Mouse (Mus musculus): Measurements from ENCODE around the gene Fbxl18. TPM values are rescaled to one million over a fixed set of nuclear protein-coding genes. Genes with fewer than 3 reads are reported as not detected.
A peak's percentile ranks its signal among the peaks of the same experiment; 100 is the strongest.
"Not testable (repeated sequence)": the region's sequence is repeated elsewhere in the genome, so short reads cannot be mapped to it uniquely, and the experiment has no call there.

Fbxl18 gene
- polyA plus RNA-seq, 2 experiments: 10.2 to 12.5 TPM

DNA sequence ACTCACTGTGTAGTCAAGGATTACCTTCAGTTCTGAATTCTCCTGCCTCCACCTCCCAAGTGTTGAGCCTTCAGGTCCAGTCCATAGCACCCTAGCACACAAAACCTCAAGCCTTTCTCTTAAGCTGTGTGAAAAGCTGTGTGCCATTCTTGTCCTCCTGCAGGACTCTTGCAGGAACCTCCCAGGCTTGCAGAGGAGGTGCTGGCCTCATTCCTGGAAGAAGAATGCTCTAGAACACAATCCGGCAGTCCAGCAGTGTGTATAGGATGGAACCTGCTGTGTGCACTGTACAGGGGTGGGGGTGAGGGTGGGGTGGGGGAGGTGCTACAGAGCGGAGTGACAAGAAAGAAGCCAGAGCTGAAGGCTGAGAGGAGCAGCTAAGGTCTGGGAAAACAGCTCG lies 47.1 kb downstream of the Fbxl18 start:
- TF ChIP-seq POLR2A (IDR thresholded peaks at IDR 0.05; ENCODE audit: borderline replicate concordance, extremely low read depth, insufficient read depth, insufficient read length): no peak
- Histone ChIP-seq H3K9me3 (ENCODE audit: control insufficient read depth, low read length) (no peaks in the 10 kb centered on the region), H3K27me3 (ENCODE audit: control insufficient read depth, insufficient read depth, low read length) (no peaks in the 10 kb centered on the region), H3K4me1 (ENCODE audit: control insufficient read depth, insufficient read depth, low read length) (no peaks in the 10 kb centered on the region), H3K9ac (ENCODE audit: low read depth, low read length, severe bottlenecking) (no peak overlapping the region), H3K4me2 (replicated peaks; ENCODE audit: low read depth, low read length, severe bottlenecking) (no peak overlapping the region), H3K27ac (replicated peaks; ENCODE audit: low read depth, low read length) (no peak overlapping the region), H3K4me3 (replicated peaks; ENCODE audit: low read length) (no peak overlapping the region), H3K36me3 (ENCODE audit: control insufficient read depth, insufficient read depth, low read length) (no peaks in the 10 kb centered on the region)
- WGBS: 58% methylated on average over 3 of the region's 3 CpGs
- DNase-seq (ENCODE audit: low spot score): no peak
- ATAC-seq (ENCODE audit: low FRiP score, low read depth): no peak

DNA sequence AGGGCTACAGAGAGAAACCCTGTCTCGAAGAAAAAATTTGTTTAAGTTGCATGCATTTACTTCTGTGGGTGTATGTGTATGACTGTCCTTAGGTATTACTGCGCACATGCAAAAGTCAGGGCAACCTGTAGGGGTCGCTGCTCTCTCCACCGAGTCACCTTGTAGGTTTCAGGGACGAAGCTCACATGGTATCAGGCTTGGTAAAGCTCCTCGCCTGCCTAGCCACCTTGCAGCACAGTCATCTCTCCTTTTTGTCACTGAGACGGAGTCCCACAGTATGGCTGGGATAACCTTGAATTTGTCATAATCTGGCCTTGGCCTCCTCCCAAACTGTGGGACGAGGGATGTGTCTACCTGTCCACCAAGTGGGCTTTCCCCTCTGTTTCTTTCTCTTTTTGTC lies 50.8 kb downstream of the Fbxl18 start:
- 54% methylated on average over 8 of the region's 8 CpGs for WGBS

DNA sequence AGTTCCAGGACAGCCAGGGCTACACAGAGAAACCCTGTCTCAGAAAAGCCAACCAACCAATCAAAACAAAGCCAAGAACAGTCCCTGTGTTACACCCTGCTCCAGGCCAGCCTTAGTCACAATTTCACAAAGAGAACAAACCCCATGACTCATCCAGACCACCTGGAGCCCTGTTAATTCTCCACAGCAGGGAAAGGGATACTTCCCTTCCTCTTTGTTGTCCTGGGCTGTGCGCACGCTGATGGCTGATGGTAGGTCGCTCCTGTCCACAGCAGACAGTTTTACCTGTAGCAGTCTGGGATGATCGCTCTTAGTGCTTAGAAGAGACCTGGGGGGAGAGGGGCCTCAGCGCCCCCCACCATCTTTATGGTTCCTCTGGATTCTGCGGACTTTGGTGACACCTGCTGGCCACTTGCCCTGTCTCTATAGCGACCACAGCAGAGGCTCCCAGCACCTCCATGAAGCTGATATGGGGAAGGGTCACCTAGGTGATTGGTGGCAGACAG lies 53.0 kb downstream of the Fbxl18 start:
- no peak; the same call in 1 of the 2 replicates for ATAC-seq (ENCODE audit: low FRiP score, low read depth)
- no peak for DNase-seq (ENCODE audit: low spot score)
- no peak overlapping the region for H3K27ac ChIP-seq (replicated peaks; ENCODE audit: low read depth, low read length)

More for the DNA sequence above, 50.8 kb downstream of the Fbxl18 start:
- TF ChIP-seq POLR2A (IDR thresholded peaks at IDR 0.05; ENCODE audit: borderline replicate concordance, extremely low read depth, insufficient read depth, insufficient read length): no peak
- no peak for DNase-seq (ENCODE audit: low spot score)
- Histone ChIP-seq H3K9me3 (ENCODE audit: control insufficient read depth, low read length) (no peaks in the 10 kb centered on the region), H3K4me2 (replicated peaks; ENCODE audit: low read depth, low read length, severe bottlenecking) (no peak overlapping the region), H3K9ac (ENCODE audit: low read depth, low read length, severe bottlenecking) (no peak overlapping the region), H3K4me1 (ENCODE audit: control insufficient read depth, insufficient read depth, low read length) (no peaks in the 10 kb centered on the region), H3K27me3 (ENCODE audit: control insufficient read depth, insufficient read depth, low read length) (no peaks in the 10 kb centered on the region), H3K27ac (replicated peaks; ENCODE audit: low read depth, low read length) (no peak overlapping the region), H3K4me3 (replicated peaks; ENCODE audit: low read length) (no peak overlapping the region), H3K36me3 (ENCODE audit: control insufficient read depth, insufficient read depth, low read length) (no peaks in the 10 kb centered on the region)
- ATAC-seq (ENCODE audit: low FRiP score, low read depth): no peak

DNA sequence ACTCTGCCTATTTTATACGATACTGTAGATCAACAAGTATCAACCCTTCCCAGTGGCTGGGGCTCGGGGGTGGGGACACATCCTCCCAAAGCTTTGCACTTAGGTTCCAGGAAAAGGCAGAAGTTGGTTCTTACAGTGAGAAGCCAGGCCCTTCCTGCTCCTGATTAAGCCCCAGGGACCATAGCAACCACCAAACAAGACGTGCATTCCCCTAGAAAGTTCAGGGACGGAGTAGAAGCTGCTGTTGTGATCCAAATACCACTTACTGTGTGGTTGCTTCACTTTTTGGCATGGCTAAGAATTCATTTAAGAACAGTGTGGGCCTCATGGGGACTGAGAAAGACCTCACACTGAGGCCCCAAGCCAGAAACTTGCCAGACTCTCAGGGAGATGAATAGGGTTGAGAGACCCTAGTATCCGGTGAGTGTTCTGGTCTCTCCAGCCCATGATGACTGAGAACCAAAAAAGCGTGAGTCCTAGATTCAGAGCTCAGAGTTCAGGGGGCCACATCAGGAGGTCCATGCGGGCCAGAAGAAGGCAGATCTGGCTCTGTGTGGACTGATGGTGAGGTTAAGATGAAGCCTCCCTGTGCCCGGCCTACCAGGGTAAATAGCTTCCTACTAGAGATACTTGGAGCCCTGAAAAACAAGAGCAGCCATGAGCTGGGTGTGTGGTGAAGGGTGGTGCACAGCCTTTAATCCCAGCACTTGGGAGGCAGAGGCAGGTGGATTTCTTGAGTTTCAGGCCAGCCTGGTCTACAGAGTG lies 53.7 kb downstream of the Fbxl18 start:
- no peaks in the 10 kb centered on the region for H3K4me1 ChIP-seq (ENCODE audit: control insufficient read depth, insufficient read depth, low read length)
- H3K9me3 ChIP-seq (ENCODE audit: control insufficient read depth, low read length): no peaks in the 10 kb centered on the region
- peak; percentile 20 for DNase-seq (ENCODE audit: low spot score)
- H3K36me3 ChIP-seq (ENCODE audit: control insufficient read depth, insufficient read depth, low read length): no peaks in the 10 kb centered on the region
- no peak overlapping the region for H3K4me3 ChIP-seq (replicated peaks; ENCODE audit: low read length)
- ATAC-seq (ENCODE audit: low FRiP score, low read depth): no peak
- H3K27me3 ChIP-seq (ENCODE audit: control insufficient read depth, insufficient read depth, low read length): no peaks in the 10 kb centered on the region
- no peak for TF ChIP-seq POLR2A (IDR thresholded peaks at IDR 0.05; ENCODE audit: borderline replicate concordance, extremely low read depth, insufficient read depth, insufficient read length)
- no peak overlapping the region for H3K27ac ChIP-seq (replicated peaks; ENCODE audit: low read depth, low read length)
- 74% methylated on average over 8 of the region's 8 CpGs for WGBS
- H3K9ac ChIP-seq (ENCODE audit: low read depth, low read length, severe bottlenecking): 0 out of 2 replicates have a peak overlapping the region, but pooled peaks have one; percentile 12
- no peak overlapping the region for H3K4me2 ChIP-seq (replicated peaks; ENCODE audit: low read depth, low read length, severe bottlenecking)

More for the DNA sequence above, 53.0 kb downstream of the Fbxl18 start:
- Histone ChIP-seq H3K4me1 (ENCODE audit: control insufficient read depth, insufficient read depth, low read length) (no peaks in the 10 kb centered on the region), H3K4me2 (replicated peaks; ENCODE audit: low read depth, low read length, severe bottlenecking) (no peak overlapping the region), H3K4me3 (replicated peaks; ENCODE audit: low read length) (no peak overlapping the region), H3K9ac (ENCODE audit: low read depth, low read length, severe bottlenecking) (no peak overlapping the region), H3K36me3 (ENCODE audit: control insufficient read depth, insufficient read depth, low read length) (no peaks in the 10 kb centered on the region), H3K27me3 (ENCODE audit: control insufficient read depth, insufficient read depth, low read length) (no peaks in the 10 kb centered on the region), H3K9me3 (ENCODE audit: control insufficient read depth, low read length) (no peaks in the 10 kb centered on the region)
- no peak for TF ChIP-seq POLR2A (IDR thresholded peaks at IDR 0.05; ENCODE audit: borderline replicate concordance, extremely low read depth, insufficient read depth, insufficient read length)
- WGBS: 24% methylated on average over 7 of the region's 7 CpGs

DNA sequence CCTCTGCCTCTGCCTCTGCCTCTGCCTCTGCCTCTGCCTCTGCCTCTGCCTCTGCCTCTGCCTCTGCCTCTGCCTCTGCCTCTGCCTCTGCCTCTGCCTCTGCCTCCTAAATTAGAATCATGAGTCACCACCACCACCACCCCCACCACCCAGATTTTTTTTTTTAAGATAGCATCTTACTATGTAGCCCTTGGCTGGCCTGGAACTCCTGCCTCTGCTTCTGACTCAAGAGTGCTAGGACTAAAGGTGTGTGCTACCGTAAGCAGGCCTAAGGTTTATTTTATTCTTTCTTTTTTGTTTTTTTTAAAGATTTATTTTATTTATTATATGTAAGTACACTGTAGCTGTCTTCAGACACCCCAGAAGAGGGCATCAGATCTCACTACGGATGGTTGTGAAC lies 57.8 kb downstream of the Fbxl18 start:
- H3K27me3 ChIP-seq (ENCODE audit: control insufficient read depth, insufficient read depth, low read length); H3K27ac ChIP-seq (replicated peaks; ENCODE audit: low read depth, low read length); H3K9ac ChIP-seq (ENCODE audit: low read depth, low read length, severe bottlenecking); H3K4me2 ChIP-seq (replicated peaks; ENCODE audit: low read depth, low read length, severe bottlenecking); ATAC-seq (ENCODE audit: low FRiP score, low read depth); H3K9me3 ChIP-seq (ENCODE audit: control insufficient read depth, low read length); DNase-seq (ENCODE audit: low spot score); H3K4me1 ChIP-seq (ENCODE audit: control insufficient read depth, insufficient read depth, low read length); H3K36me3 ChIP-seq (ENCODE audit: control insufficient read depth, insufficient read depth, low read length); H3K4me3 ChIP-seq (replicated peaks; ENCODE audit: low read length): not testable (repeated sequence)
- 93% methylated on average over 2 of the region's 2 CpGs for WGBS

Measured in limb, embryonic 14.5 days (tissue).